Comparison of ENCODE assay signal across 21 mouse cellular contexts in genomic region chr11:40781857-40782256, GRCm38 (mm10). TPM values are rescaled to one million over a fixed set of nuclear protein-coding genes. Genes with fewer than 3 reads are reported as not detected.
DNase-seq lines count a peak whose midpoint lies in the region; ATAC-seq and TF ChIP-seq lines count a peak whose summit lies in the region.
"Had no signal": no experiment of that assay in that cellular context is flagged by ENCODE, and none has a peak within 500 bp of the region (broad histone marks: within the 10 kb centered on the region; RNA-seq: fewer than 3 reads in every experiment).

No protein-coding gene starts in this region.

- H3K27ac ChIP-seq in forebrain, embryonic 13.5 days: no peak overlapping the region
- no peak overlapping the region for H3K27ac ChIP-seq in forebrain, embryonic 10.5 days
- no peak overlapping the region for H3K27ac ChIP-seq in forebrain, embryonic 15.5 days (replicated peaks)
- H3K27ac ChIP-seq in forebrain, postnatal 0 days (ENCODE audit: low read depth, low read length): no peak overlapping the region
- H3K27ac ChIP-seq in left cerebral cortex, adult 2 months: peak overlapping the region; percentile 94
- H3K27ac ChIP-seq: embryonic facial prominence, embryonic 10.5 days; embryonic facial prominence, embryonic 12.5 days had no signal

- no peak for TF ChIP-seq POLR2A in brain, embryonic 14.5 days (IDR thresholded peaks at IDR 0.05; ENCODE audit: borderline replicate concordance, extremely low read depth, insufficient read depth, insufficient read length, poor library complexity, severe bottlenecking)

- H3K9ac ChIP-seq in forebrain, embryonic 13.5 days: no peak overlapping the region
- H3K9ac ChIP-seq in forebrain, embryonic 15.5 days (replicated peaks): no peak overlapping the region
- no peak overlapping the region for H3K9ac ChIP-seq in forebrain, postnatal 0 days
- H3K9ac ChIP-seq: embryonic facial prominence, embryonic 12.5 days had no signal

- intact Hi-C loops in left cerebral cortex, adult 2 months (cut with DNase I): loop anchor here (5.0 to 10.0 kb wide), 6 partner anchors 90 to 1825 kb away; no protein-coding TSS in a partner anchor
- intact Hi-C loops in left cerebral cortex, postnatal 4 days (cut with DNase I): loop anchor here (10.0 kb wide), 1 partner anchor 1643 kb away; no protein-coding TSS in a partner anchor

- H3K4me3 ChIP-seq in forebrain, embryonic 13.5 days: no peak overlapping the region
- no peak overlapping the region for H3K4me3 ChIP-seq in forebrain, embryonic 10.5 days
- no peak overlapping the region for H3K4me3 ChIP-seq in forebrain, embryonic 15.5 days
- H3K4me3 ChIP-seq in forebrain, postnatal 0 days (ENCODE audit: low read depth, low read length): no peak overlapping the region
- H3K4me3 ChIP-seq in left cerebral cortex, adult 2 months: no peak overlapping the region
- H3K4me3 ChIP-seq: embryonic facial prominence, embryonic 10.5 days; embryonic facial prominence, embryonic 12.5 days had no signal

- no peaks in the 10 kb centered on the region for H3K4me1 ChIP-seq in forebrain, embryonic 13.5 days
- H3K4me1 ChIP-seq in forebrain, embryonic 10.5 days: no peaks in the 10 kb centered on the region
- H3K4me1 ChIP-seq in forebrain, embryonic 15.5 days: 0 out of 2 replicates have a peak, but pooled peaks cover 8% of the 10 kb centered on the region
- no peaks in the 10 kb centered on the region for H3K4me1 ChIP-seq in forebrain, postnatal 0 days (ENCODE audit: insufficient read depth)
- H3K4me1 ChIP-seq: embryonic facial prominence, embryonic 10.5 days; embryonic facial prominence, embryonic 12.5 days had no signal

- 72% methylated on average over 2 of the region's 2 CpGs for WGBS in forebrain, embryonic 13.5 days
- WGBS in forebrain, embryonic 10.5 days: 84% methylated on average over 2 of the region's 2 CpGs
- 38% methylated on average over 2 of the region's 2 CpGs for WGBS in forebrain, embryonic 15.5 days
- WGBS in forebrain, postnatal 0 days: 40% methylated on average over 2 of the region's 2 CpGs

- no peak for TF ChIP-seq CTCF in forebrain, postnatal 0 days (IDR thresholded peaks at IDR 0.05; ENCODE audit: low read depth)
- TF ChIP-seq CTCF in left cerebral cortex, adult 2 months (IDR thresholded peaks at IDR 0.05): no peak
- no peak for TF ChIP-seq CTCF in brain, embryonic 14.5 days (IDR thresholded peaks at IDR 0.05; ENCODE audit: borderline replicate concordance, extremely low read depth, insufficient read depth, insufficient read length)

- no peak overlapping the region for H3K4me2 ChIP-seq in forebrain, embryonic 13.5 days
- no peak overlapping the region for H3K4me2 ChIP-seq in forebrain, embryonic 15.5 days (replicated peaks)
- H3K4me2 ChIP-seq in forebrain, postnatal 0 days (ENCODE audit: low read depth): no peak overlapping the region
- H3K4me2 ChIP-seq: embryonic facial prominence, embryonic 12.5 days had no signal

- ATAC-seq in forebrain, embryonic 13.5 days: peak; percentile 79; the same call in 1 of the 2 replicates
- ATAC-seq in forebrain, embryonic 15.5 days (replicated peaks): peak; percentile 66
- no peak for ATAC-seq in forebrain, postnatal 0 days
- ATAC-seq: CD4-positive, CD25-positive, alpha-beta regulatory T cell, adult 4 months had no signal

- H3K9me3 ChIP-seq in forebrain, embryonic 13.5 days (replicated peaks): no peaks in the 10 kb centered on the region
- no peaks in the 10 kb centered on the region for H3K9me3 ChIP-seq in forebrain, embryonic 10.5 days
- H3K9me3 ChIP-seq in forebrain, embryonic 15.5 days: no peaks in the 10 kb centered on the region
- H3K9me3 ChIP-seq in forebrain, postnatal 0 days (ENCODE audit: low read length): no peaks in the 10 kb centered on the region
- H3K9me3 ChIP-seq: embryonic facial prominence, embryonic 10.5 days; embryonic facial prominence, embryonic 12.5 days had no signal

- H3K27me3 ChIP-seq in forebrain, embryonic 13.5 days: no peaks in the 10 kb centered on the region
- H3K27me3 ChIP-seq in forebrain, embryonic 10.5 days (ENCODE audit: poor library complexity, severe bottlenecking): no peaks in the 10 kb centered on the region
- H3K27me3 ChIP-seq in forebrain, embryonic 15.5 days: no peaks in the 10 kb centered on the region
- H3K27me3 ChIP-seq in forebrain, postnatal 0 days (ENCODE audit: insufficient read depth, low read length): no peaks in the 10 kb centered on the region
- H3K27me3 ChIP-seq: embryonic facial prominence, embryonic 12.5 days had no signal

- H3K36me3 ChIP-seq in forebrain, embryonic 13.5 days (ENCODE audit: poor library complexity, severe bottlenecking): no peaks in the 10 kb centered on the region
- no peaks in the 10 kb centered on the region for H3K36me3 ChIP-seq in forebrain, embryonic 10.5 days (replicated peaks)
- H3K36me3 ChIP-seq in forebrain, embryonic 15.5 days: no peaks in the 10 kb centered on the region
- no peaks in the 10 kb centered on the region for H3K36me3 ChIP-seq in forebrain, postnatal 0 days (ENCODE audit: insufficient read depth)
- H3K36me3 ChIP-seq: embryonic facial prominence, embryonic 10.5 days; embryonic facial prominence, embryonic 12.5 days had no signal

- no peak for DNase-seq in forebrain, embryonic 10.5 days (ENCODE audit: extremely low spot score, low spot score)
- no peak for DNase-seq in forebrain, postnatal 0 days
- DNase-seq in left cerebral cortex, adult 2 months (ENCODE audit: extremely low spot score in 1 of 2, low spot score in 2 of 2): no peak
- DNase-seq in left cerebral cortex, postnatal 4 days: no peak
- DNase-seq in brain, embryonic 14.5 days (ENCODE audit: low read depth): peak; percentile 65
- no peak for DNase-seq in cerebellum, postnatal 14 days
- DNase-seq: adrenal gland, adult 2 months; adrenal gland, postnatal 10 days; adrenal gland, postnatal 25 days; B cell, adult 2 months; cerebellum, adult 11 months; cerebellum, adult 18-20 months; cerebellum, adult 8-10 months; cerebellum, adult 9-11 months; cerebellum, postnatal 25 days had no signal

RNA-seq across cellular contexts. Expression of gene Ccng1, which starts 26.7 kb away (rescaled TPM):
- polyA plus RNA-seq in forebrain, embryonic 13.5 days (2015; fragmentation: Nextera tagmentation; extraction: Ambion mirVana): 27.8 and 29.3 TPM in 2 replicates
- 32.5 and 35.6 TPM in 2 replicates for polyA plus RNA-seq in forebrain, embryonic 10.5 days (2016; fragmentation: Nextera tagmentation; extraction: Ambion mirVana)
- polyA plus RNA-seq in forebrain, embryonic 15.5 days (2015; fragmentation: Nextera tagmentation; extraction: Ambion mirVana): 28.8 and 30.5 TPM in 2 replicates
- 52.0 and 54.2 TPM in 2 replicates for total RNA-seq in forebrain, postnatal 0 days (2014; rRNA removed)
- polyA plus RNA-seq in forebrain, postnatal 0 days (2015; fragmentation: Nextera tagmentation; extraction: Ambion mirVana): 25.9 and 28.6 TPM in 2 replicates
- total RNA-seq in left cerebral cortex, adult 2 months (2021): 10 to 100 TPM; 67.3 to 72.7 TPM
- 10 to 100 TPM; 37.8 to 40.1 TPM for total RNA-seq in left cerebral cortex, postnatal 4 days (2021)
- polyA plus RNA-seq in brain, embryonic 14.5 days (2012; rRNA removed): 13.7 and 19.2 TPM in 2 replicates

RNA-seq across cellular contexts. Expression of gene Nudcd2, which starts 48.4 kb away (rescaled TPM):
- 136 and 145 TPM in 2 replicates for polyA plus RNA-seq in forebrain, embryonic 13.5 days (2015; fragmentation: Nextera tagmentation; extraction: Ambion mirVana)
- 233 and 236 TPM in 2 replicates for polyA plus RNA-seq in forebrain, embryonic 10.5 days (2016; fragmentation: Nextera tagmentation; extraction: Ambion mirVana)
- 78.7 and 80.2 TPM in 2 replicates for polyA plus RNA-seq in forebrain, embryonic 15.5 days (2015; fragmentation: Nextera tagmentation; extraction: Ambion mirVana)
- 29.0 and 29.5 TPM in 2 replicates for total RNA-seq in forebrain, postnatal 0 days (2014; rRNA removed)
- 50.5 and 56.3 TPM in 2 replicates for polyA plus RNA-seq in forebrain, postnatal 0 days (2015; fragmentation: Nextera tagmentation; extraction: Ambion mirVana)
- 10 to 100 TPM; 20.1 to 20.3 TPM for total RNA-seq in left cerebral cortex, adult 2 months (2021)
- 10 to 100 TPM; 23.1 to 24.1 TPM for total RNA-seq in left cerebral cortex, postnatal 4 days (2021)
- polyA plus RNA-seq in brain, embryonic 14.5 days (2012; rRNA removed): 28.9 and 29.5 TPM in 2 replicates

RNA-seq across cellular contexts. Expression of gene Hmmr, which starts 48.6 kb away (rescaled TPM):
- polyA plus RNA-seq in forebrain, embryonic 13.5 days (2015; fragmentation: Nextera tagmentation; extraction: Ambion mirVana): 43.0 and 43.1 TPM in 2 replicates
- 70.0 and 72.0 TPM in 2 replicates for polyA plus RNA-seq in forebrain, embryonic 10.5 days (2016; fragmentation: Nextera tagmentation; extraction: Ambion mirVana)
- polyA plus RNA-seq in forebrain, embryonic 15.5 days (2015; fragmentation: Nextera tagmentation; extraction: Ambion mirVana): 18.2 and 21.0 TPM in 2 replicates
- 3.0 and 6.4 TPM in 2 replicates for total RNA-seq in forebrain, postnatal 0 days (2014; rRNA removed)
- polyA plus RNA-seq in forebrain, postnatal 0 days (2015; fragmentation: Nextera tagmentation; extraction: Ambion mirVana): 4.3 and 4.6 TPM in 2 replicates
- under 1 TPM; 0.33 to 0.50 TPM for total RNA-seq in left cerebral cortex, adult 2 months (2021)
- 1 to 10 TPM; 3.2 to 3.6 TPM for total RNA-seq in left cerebral cortex, postnatal 4 days (2021)
- 8.0 and 13.4 TPM in 2 replicates for polyA plus RNA-seq in brain, embryonic 14.5 days (2012; rRNA removed)
- total RNA-seq: gastrocnemius, adult 18-20 months had no signal
